Mouse (Mus musculus) gastrocnemius, postnatal 25 days (tissue): ENCODE data around the gene Usp10. TPM values are rescaled to one million over a fixed set of nuclear protein-coding genes. Genes with fewer than 3 reads are reported as not detected.

Experiments used
- total RNA-seq, 2 experiments: library from RNA; stranded (reverse); gene quantifications; 1 replicate in 1 of 2; 2 replicates in 1 of 2; pipeline ENCODE4 v1.2.3; 2021

The Usp10 gene
- total RNA-seq, 2 experiments from 2014 or later: 42.2 to 50.1 TPM

Other genes starting within 250 kb of the Usp10 start
- gene Wfdc1, start 244.0 kb upstream of the Usp10 start, total RNA-seq: 100 to 1,000 TPM in 1 of 2 experiments, 10 to 100 TPM in 1; 74.0 to 104 TPM
- gene Atp2c2, start 210.4 kb upstream of the Usp10 start, total RNA-seq: under 1 TPM in 1 of 2 experiments, not detected in 1; 0.13 TPM
- gene Tldc1, start 131.9 kb upstream of the Usp10 start, total RNA-seq: 1 to 10 TPM; 3.2 to 4.0 TPM
- gene Cotl1, start 69.8 kb upstream of the Usp10 start, total RNA-seq: 10 to 100 TPM in 1 of 2 experiments, 1 to 10 TPM in 1; 6.5 to 11.3 TPM
- 1 to 10 TPM; 1.3 to 1.4 TPM for gene Klhl36, start 48.1 kb upstream of the Usp10 start, total RNA-seq
- gene Gm20388, start 481 bp downstream of the Usp10 start, total RNA-seq: 1 to 10 TPM in 1 of 2 experiments, not detected in 1; 6.7 TPM
- 1 to 10 TPM; 5.2 to 8.3 TPM for gene Crispld2, start 82.1 kb downstream of the Usp10 start, total RNA-seq
- 10 to 100 TPM; 24.9 to 26.2 TPM for gene Zdhhc7, start 191.1 kb downstream of the Usp10 start, total RNA-seq
- gene 6430548M08Rik, start 203.8 kb downstream of the Usp10 start, total RNA-seq: 10 to 100 TPM; 23.6 to 27.6 TPM